Mouse (Mus musculus) mature B cell (primary cell): ENCODE results near the gene Hist1h2aa.

Experiments used
- in situ Hi-C: fragments of 300-500 bp; cut with MboI; formaldehyde crosslinking; loops from 2 replicates; pipeline ENCODE4 v1.14.3; 2019

The Hist1h2aa gene

DNA sequence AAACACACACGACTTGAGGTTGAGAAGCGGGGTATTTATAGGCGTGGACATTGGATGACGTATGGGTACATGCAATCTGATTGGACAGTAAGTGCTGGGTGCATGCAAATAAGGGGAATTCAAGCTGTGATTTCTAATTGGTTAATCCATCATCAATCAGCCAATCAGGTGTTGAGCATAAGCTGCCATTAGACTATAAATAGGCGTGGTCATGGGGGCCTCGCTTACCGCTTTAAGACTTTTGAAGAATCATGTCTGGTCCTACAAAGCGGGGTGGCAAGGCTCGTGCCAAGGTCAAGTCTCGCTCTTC, at the start of gene Hist1h2aa:
TSS of gene Hist1h2aa (plus strand) at position 252 of the 310 bp plus-strand sequence.
- in situ Hi-C loops = no loop called here

DNA sequence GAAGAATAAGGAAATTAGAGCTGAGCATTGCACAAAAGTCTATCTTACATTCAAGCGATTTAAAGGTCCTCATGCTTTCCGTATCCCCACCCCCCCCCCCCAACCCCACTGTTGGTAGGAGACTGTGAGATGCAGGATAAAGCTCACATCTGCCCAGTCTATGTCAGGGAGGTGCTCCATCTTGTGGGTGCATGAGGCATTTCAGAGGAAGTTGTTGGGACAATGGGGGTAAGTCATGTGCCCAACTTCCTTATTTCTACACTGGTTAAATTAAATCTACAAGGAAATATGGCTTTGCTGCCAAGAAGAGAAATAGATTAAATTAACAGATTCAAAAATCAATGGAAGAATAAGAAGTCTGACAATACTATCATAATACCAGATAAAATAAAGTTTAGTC, 48.7 kb upstream of the Hist1h2aa start:
- in situ Hi-C loops = no loop called here

DNA sequence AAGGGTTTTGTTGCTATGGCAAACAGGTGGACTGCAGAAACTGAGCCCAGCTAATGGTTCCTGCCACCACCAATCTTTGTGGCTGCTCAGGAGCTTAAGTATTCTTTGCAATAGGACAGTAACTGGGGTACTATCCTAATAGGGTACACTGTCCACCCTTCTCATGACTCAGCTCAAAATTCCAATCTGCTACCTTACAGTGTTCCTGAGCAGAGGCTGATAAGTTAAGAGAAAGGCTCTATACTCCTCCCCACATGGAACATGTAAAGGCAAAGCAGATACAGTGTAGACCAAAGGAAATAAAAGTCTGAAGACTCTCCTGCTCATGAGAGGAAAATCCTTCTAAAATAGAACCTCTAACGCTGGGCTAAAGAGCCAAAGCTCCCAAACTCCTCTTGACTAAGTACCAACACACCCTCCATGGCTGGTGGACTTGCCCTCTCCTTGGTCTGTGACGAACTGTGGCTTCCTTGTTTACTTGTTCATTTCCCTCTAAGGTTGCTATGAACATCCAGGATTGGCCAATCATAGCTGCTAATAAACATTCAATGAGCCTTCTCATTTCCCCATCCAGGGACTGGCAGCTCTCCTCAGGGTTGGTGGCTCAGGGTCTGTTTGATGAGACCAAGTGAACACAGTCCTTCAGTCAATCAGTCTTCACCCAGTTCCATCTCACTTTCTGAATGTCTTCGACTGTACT, 47.1 kb upstream of the Hist1h2aa start:
- in situ Hi-C loops = no loop called here

DNA sequence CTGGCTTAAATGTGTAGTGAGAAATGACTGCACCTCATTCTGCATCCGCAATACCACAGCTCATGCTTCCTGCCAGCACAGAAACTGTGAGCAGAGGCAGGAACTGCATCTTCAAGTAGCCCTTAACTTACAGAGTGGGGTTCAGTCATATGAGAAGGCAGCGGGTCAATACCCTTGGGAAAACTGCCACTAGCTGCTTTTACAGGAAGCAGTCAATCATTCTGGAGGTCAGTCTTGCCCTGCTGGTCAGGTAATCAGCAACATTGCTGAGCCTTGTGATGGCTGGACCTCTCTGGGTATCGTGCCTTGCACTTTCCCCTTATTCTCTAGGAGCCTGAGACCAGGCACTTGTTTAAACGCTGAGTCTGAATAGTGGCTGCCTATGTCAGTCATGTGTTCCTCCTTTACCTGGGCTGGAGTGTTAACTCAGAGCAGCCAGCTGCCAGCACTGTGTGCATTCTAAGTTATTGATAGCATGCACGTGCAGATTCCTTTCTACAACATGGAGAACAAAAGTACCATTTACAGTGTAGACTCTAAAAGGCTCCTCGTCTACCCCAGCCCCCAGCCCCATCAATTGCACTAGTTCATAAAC, 45.2 kb upstream of the Hist1h2aa start:
- in situ Hi-C loops = no loop called here

DNA sequence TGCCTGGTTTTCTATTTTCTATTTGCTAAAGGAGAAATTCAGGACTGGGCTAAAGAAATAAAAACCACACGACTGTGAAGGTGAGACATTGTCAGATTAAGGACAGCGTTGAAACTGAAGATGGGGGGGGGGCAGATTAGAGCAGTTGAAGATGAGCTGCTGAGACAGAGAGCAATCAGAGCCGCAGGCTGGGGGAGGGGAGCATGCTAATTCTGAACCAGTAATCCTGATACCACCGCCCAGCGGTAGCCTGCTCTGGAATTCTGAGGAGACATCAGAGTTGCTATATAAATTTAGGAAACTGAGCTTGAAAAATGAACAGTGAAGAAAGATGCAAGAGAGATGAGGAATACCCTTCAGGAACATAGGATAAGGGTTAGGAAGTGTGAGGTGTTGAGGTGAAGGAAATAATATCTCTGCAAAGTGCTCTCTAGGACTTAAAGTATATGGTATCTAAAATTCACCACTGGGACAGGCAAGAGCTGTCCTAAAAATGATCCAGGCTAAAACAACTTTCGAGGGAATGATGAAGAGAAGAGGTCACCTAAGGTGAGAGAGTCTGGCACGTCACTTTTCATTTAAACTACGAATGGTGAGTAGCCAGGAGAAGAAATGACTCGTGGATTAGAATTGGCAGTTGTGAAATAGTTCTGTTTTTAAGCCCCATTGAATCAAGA, 41.5 kb upstream of the Hist1h2aa start:
- in situ Hi-C loops = no loop called here

DNA sequence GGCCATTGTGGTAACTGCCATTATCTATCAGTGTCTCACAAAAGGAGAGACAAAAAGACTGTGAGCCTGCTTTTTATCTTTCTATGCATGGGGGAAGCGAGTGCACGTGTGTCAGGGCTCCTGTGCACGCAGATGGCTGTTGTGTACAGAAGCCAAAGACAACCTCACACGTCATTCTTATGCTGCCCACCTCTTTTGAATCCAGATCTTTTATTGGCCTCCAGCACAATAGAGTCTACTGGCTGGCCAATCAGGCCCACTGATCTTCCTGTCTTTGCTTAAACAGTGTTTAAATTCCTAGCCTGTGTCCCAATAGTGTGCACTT, 41.0 kb upstream of the Hist1h2aa start:
- in situ Hi-C loops = no loop called here

DNA sequence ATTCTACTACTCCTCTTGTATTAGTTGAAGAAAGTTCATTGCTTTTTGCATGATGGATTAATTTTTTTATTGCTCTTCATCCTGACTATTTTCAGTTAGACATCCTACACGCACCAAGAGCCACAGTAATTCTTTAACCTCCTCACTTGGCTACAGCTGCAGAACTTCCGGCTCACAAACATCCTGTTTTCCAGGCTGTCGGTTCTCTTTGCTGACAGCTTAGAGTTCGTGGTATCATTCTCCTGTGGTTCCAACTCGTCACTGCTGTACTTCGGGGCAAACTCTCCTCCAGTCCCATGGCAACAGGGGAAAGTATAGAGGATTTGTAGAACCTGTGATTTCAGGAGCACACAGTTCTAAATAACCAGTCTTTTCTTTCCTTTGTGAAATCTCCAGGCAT, 36.0 kb upstream of the Hist1h2aa start:
- in situ Hi-C loops = no loop called here

DNA sequence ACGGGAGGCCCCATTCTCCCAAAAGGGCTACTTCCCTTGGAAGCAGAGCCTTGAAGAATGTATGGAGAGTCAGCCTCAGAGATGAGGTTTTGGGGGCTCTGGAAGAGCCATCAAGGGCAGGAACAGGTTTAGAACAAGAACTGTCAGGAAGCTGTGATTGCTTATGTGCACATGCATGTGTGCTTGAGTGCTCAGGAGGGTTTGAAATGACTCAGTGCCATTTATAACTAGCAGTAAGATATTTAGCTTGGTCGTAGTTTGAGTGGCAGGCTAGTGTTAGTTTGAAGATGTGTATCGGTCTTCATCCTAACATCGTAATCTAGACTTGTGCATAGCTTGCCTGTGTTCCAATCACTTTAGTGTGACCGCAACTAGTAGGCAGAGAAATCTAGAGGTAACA, 27.4 kb upstream of the Hist1h2aa start:
- in situ Hi-C loops = no loop called here

DNA sequence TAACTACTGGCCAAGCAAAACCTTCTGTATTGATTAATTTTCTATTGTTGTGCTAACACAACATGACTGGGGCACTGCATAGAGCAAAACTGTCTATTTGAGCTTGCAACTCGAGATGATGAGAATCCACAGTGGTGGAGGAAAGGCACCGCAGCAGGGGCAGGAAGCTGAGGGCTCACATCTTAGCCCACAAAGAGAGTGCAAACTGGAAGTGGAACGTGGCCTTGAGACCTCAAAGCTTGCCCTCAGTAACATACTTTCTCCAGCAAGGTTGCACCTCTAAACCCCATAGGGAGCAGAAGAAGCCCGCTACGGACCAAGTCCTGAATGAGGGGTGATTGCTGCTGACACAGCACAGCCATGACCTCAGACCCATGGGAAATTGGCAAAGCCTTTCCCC, 24.1 kb upstream of the Hist1h2aa start:
- in situ Hi-C loops = no loop called here

DNA sequence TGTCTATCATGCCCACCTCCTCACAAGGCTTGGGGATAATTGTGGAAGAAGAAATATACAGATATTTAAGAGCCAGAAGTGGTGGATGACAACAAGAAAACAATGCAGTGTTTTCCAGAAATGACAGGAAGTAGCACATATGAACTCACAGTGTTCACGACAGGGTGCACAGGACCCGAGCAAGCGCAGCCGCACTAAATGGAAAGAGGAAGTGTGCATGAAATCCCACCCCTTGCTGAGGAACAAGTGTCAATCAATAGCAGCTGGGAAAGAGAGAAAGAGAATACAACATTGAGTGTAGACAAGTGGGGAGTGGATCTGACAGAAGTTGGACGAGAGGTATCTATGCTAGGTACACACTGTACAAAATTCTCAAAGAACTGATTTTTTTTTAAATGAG, 22.9 kb upstream of the Hist1h2aa start:
- in situ Hi-C loops = no loop called here

DNA sequence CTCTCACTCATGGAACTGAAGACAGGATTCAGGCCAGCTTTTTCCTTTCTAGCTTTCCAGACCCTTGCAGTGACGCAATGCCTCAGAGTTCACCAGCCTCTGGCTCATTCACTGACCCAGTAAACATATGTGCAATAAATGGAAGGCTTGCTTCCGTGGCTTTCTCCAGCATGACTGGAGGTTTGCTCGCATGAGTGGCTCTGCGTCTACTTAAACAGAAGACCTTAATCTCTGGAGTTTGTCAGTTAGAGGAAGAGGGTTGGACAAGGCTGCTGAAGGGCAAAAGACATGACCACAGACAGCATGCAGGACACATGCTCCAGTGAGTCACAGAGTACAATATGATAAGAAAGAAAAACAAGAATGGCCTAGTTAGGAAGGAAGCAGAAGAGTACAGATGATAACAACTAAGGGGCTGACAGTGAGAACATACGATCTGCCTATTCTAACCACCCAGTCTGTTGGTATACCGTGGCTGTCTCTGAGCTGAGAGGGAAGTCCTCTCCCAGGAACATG, 20.4 kb upstream of the Hist1h2aa start:
- in situ Hi-C loops = no loop called here

DNA sequence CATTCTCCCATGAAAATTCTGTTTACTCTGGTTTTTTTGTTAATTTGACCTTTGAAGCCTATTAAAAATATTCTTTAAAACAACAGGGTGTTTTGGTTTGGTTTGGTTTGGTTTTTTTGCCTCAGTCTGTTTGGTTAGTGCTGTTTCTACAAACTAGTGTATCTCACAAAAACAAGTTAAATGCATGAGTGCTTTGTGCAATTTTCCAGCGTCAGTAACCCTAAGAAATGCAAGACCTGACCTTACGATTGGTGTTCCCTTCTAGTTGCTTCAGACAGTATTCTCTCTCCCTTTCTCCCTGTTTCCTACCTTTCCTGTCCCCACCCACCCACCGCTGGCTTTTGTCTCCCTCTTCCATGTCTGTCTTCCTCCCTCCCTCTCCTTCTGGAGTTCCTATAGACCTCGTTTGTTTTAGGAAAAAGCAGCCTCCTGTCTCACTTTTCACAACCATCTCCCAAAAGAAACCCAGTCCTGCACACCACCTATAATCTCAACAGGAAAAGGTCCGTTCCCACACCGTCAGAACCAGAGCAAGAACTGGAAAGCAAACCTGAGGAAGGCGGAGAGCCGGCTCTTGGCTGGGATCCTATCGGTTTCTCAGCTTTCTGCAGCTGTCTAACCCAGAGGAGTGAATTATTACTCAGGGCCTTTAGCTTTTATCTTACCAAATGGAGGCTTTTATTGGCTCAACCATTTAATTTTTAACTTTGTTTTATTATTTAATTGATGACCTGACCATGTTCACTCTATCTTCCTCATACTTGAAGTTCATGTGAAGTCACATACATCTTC, 19.7 kb upstream of the Hist1h2aa start, which contains the start of gene Slc17a4:
TSS of gene Slc17a4 (minus strand) at position 634 of the 792 bp plus-strand sequence.
- in situ Hi-C loops = no loop called here

DNA sequence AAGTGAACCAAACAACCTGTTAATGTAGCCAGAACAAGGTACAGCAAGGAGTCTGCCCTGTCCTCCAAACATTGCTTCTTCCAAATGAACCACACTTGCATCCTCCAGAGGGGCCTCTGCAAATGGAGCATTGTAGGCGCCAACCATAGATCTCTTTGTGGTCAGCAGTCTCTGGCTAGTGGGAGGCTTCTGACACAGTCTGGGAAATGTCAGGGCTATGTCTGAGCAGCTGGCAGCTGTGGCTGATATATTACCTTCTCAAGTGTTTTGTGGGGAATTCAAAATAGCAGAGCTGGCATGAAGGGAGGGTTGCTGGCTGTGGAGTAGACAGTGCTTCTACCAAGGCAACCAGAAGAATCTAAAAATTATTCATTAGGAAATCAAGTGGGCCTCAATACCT, 18.1 kb upstream of the Hist1h2aa start:
- in situ Hi-C loops = no loop called here

DNA sequence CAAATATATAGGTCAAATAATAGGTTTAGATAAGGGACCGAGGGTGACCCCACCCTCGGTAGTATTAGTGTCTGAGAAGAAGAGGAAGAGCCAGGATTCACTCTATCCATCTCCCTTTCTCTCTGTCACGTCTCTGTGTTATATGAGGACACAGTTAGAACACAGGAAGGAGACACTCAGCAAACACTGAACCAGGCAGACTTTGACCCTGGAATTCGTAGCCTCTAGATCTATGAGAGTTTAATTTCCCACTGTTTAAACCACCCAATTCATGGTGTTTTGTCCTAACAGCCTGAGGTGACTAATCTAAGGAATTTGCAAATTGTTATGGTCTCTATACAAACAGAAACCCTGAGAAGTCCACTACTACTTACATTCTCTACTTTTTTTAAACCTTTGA, 16.6 kb upstream of the Hist1h2aa start:
- in situ Hi-C loops = no loop called here

DNA sequence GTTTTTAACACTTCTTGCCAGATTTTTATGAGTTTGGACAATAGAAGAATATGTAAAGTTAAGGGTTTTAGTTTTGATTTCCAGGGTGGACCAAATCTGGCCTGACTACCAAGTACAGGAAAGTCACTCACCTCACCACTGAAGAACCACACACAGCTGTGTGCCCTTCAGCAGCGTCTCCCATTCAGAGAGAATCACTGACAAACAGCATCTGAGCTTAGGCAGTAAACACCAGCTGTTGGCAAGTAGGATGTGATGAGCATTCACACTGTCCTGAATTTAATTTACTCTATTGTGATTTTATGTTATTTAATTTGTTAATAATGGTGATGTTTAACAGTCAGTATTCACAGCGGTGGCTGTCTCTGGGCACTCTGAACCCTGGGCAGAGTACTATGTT, 8.5 kb upstream of the Hist1h2aa start:
- in situ Hi-C loops = no loop called here

DNA sequence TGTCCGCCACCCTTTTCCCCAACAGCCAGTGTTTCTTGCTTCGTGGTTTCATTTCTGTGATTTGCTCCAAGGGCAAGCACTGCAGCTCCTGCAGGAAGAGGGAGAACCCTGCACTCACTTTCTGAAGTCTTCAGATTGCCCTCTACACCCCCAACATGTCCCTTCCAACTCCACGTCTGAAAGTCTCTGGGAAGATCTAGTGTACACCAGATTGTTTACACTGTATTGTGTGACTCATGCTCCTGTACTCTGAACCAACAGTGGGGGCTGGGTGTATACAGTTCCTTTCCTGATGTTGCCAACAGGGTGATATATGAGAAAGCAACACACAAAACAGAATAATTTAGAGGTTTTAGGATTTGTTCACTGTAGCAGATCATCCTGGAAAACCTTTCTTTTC, 5.6 kb upstream of the Hist1h2aa start:
- in situ Hi-C loops = no loop called here

DNA sequence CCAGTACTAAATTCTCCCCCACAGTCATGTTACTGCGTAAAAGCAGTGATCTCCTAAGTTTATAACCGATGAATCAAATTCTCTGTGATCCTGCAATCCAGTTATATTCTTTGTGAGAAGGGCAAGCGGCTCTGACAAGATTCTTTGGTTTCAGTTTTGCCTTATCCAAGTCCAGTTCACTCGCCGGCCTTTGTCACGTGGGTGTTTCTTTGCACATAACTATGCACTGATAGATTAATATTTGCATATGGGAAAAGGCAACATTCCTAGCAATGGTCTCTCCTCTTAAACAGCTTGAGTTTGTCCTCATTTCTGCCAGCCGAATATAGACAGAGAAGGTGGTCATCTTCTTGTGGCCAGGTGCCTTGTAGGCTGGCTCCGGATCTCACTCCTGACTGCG, 3.8 kb upstream of the Hist1h2aa start:
- in situ Hi-C loops = no loop called here

DNA sequence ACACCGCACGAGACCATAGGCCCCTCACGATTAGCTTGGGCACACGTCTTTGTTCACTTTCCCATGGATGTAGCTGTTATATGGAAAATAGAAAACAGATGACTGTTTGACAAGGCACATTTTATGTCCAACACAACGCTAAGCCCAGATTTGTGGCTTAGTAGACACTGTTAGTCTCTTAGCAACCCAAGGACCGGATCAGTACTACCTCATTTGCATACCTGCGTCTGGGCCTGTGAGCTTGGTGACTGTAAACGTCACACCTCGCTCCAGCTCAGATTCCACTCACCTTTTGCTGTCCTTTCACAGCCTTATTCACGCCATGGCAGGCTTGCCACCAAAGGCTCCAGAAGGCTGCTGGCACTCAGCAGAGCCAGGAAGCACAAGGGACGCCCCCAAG, 3.4 kb upstream of the Hist1h2aa start:
- in situ Hi-C loops = no loop called here

DNA sequence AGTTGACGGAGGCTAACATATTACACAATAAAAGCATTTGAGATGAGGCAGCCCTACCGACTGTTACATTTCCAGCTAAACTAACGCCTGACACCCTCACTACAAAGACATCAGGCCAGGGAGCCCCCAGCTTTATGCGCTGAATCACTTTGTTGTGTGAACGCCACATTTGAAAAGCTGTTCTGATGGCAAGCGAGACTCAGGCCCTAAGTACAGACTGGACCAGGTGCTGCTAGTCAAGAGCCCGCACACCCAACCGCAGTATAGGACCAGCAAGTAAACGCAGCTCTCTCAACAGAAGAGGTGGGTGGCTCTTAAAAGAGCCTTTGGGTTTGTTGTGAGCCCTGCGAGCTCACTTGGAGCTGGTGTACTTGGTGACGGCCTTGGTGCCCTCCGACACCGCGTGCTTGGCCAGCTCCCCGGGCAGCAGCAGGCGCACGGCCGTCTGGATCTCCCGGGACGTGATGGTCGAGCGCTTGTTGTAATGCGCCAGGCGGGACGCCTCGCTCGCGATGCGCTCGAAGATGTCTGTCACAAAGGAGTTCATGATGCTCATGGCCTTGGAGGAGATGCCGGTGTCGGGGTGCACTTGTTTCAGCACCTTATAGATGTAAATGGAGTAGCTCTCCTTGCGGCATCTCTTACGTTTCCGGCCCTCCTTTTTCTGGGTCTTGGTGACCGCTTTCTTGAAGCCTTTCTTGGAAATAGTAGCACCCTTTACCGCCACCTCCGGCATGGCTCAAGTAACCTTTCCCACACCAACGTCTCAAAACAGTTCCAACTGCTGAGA, 646 bp upstream of the Hist1h2aa start, which contains the start of gene Hist1h2ba:
TSS of gene Hist1h2ba (minus strand) at position 736 of the 790 bp plus-strand sequence.
- in situ Hi-C loops = no loop called here

DNA sequence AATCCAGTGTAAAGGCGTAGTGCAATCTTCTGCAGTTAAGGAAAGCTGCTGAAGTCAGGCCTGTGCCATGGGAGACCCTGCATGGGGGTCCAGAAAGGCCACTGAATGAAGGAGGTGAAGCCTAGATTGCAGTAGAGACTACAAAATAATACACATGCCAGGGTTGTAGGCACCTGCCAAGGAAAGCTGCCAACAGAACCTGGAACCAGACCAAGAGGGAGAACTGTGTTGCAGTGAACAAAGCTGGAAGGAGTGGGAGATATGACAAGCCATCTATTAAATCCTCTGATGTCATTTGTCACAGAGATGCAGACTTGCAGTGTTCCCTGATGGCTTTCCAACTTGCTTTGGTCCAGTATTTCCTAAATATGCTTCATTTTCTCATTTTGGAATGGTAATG, 4.4 kb downstream of the Hist1h2aa start:
- in situ Hi-C loops = no loop called here

DNA sequence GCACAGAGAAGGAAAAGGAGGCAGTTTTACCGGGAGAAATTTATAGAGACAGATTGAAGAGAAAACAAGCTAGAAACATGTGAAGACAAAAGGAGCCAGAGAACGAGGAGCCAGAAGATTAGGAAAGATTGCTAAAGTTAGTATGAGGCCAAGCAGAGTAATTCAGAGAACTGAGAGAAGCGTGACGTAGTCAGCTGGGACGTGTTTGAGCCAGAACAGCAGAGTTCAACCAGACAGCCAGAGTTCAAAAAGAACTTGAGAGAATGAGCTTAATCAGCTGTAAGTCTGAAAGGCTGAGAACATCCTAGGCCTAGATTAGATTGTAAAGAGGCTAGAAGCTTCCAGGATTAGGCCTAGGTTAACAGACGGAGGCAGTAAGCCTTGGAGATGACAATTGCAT, 6.0 kb downstream of the Hist1h2aa start:
- in situ Hi-C loops = no loop called here

DNA sequence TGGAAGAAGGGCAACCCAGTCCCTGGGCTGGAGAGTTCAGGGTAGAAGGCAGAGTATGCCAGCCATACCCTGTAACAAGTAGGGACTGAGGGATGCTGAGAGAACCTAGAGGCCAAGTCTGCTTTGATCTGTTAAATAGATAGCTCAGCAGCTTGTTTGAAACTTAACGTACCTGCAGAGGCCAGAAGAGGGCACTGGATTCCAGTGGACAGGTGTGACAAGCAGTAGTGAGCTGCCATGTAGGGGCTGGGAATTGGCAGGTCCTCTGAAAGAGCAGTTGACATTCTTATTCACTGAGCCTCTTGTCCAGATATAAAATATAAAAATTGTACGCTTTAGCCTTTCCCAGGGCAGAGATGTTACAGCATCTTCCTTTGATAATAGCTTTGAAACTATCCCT, 8.6 kb downstream of the Hist1h2aa start:
- in situ Hi-C loops = no loop called here
